Mouse (Mus musculus): ENCODE measurements at regions not wholly inside any gene's neighbourhood (a gene's known extent, or its start where the extent isn't known, plus 50 kb on each side); places are given as distances from the start of the nearest gene placed in this dataset.
"Not testable (repeated sequence)": the region's sequence is repeated elsewhere in the genome, so short reads cannot be mapped to it uniquely, and the experiment has no call there.

GRCm38 (mm10) chr8:78127852-78128251 is 85.2 kb upstream of the Ttc29 start:
- Histone ChIP-seq H3K27me3 (ENCODE audit: control insufficient read depth, insufficient read depth, low read length) (no peaks in the 10 kb centered on the region), H3K36me3 (ENCODE audit: control insufficient read depth, insufficient read depth, low read length) (no peaks in the 10 kb centered on the region), H3K4me3 (ENCODE audit: low read depth, low read length) (no peak overlapping the region), H3K4me1 (ENCODE audit: control insufficient read depth, insufficient read depth, insufficient read length, low read length) (no peaks in the 10 kb centered on the region), H3K27ac (ENCODE audit: insufficient read depth, low read depth, low read length) (no peak overlapping the region)
- no peak for TF ChIP-seq POLR2A (IDR thresholded peaks at IDR 0.05; ENCODE audit: low read depth, low read length)
- WGBS, result 18% methylated on average over 2 of the region's 2 CpGs

- WGBS, result 72% methylated on average over 5 of the region's 5 CpGs
- no peaks in the 10 kb centered on the region for H3K36me3 ChIP-seq (ENCODE audit: control insufficient read depth, insufficient read depth, low read length)
- TF ChIP-seq CTCF (IDR thresholded peaks at IDR 0.05; ENCODE audit: extremely low read depth, insufficient read length, insufficient replicate concordance, low read depth, low read length) (no peak), POLR2A (IDR thresholded peaks at IDR 0.05; ENCODE audit: low read depth, low read length) (no peak)
- no peaks in the 10 kb centered on the region for H3K4me1 ChIP-seq (ENCODE audit: control insufficient read depth, insufficient read depth, insufficient read length, low read length)
- no peak overlapping the region for H3K27ac ChIP-seq (ENCODE audit: insufficient read depth, low read depth, low read length)
- H3K4me3 ChIP-seq (ENCODE audit: low read depth, low read length), result no peak overlapping the region
- H3K27me3 ChIP-seq (ENCODE audit: control insufficient read depth, insufficient read depth, low read length), result no peaks in the 10 kb centered on the region
Measured at GRCm38 (mm10) chr8:78129061-78129460, 84.0 kb upstream of the Ttc29 start.

- WGBS, result 69% methylated on average over 13 of the region's 15 CpGs
- H3K27me3 ChIP-seq (ENCODE audit: control insufficient read depth, insufficient read depth, low read length); H3K4me3 ChIP-seq (ENCODE audit: low read depth, low read length); H3K27ac ChIP-seq (ENCODE audit: insufficient read depth, low read depth, low read length); H3K36me3 ChIP-seq (ENCODE audit: control insufficient read depth, insufficient read depth, low read length); H3K4me1 ChIP-seq (ENCODE audit: control insufficient read depth, insufficient read depth, insufficient read length, low read length): not testable (repeated sequence)
Measured at GRCm38 (mm10) chr8:78139514-78139913, 73.6 kb upstream of the Ttc29 start.

DNA sequence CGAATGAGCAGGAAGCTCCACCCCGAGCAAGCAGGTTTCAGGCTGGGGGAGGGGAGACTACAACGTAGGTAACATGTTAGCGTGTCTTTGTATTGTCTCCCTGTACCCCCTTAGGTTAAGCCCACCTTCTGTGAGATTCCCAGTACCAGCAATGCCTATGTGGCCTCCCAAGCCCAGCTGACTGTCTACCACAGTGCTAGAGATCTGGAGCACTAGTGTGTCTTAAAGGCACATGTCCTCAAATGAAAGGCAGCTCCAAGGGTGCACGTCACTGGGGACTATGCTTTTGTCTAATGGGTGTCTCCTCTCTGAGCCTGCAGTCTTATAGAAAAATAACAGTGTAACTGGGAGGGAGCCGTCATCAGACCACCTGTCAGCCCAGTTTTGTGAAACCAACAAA is 65.9 kb upstream of the Ttc29 start:
- no peaks in the 10 kb centered on the region for H3K4me1 ChIP-seq (ENCODE audit: control insufficient read depth, insufficient read depth, insufficient read length, low read length)
- 63% methylated on average over 6 of the region's 6 CpGs for WGBS

DNA sequence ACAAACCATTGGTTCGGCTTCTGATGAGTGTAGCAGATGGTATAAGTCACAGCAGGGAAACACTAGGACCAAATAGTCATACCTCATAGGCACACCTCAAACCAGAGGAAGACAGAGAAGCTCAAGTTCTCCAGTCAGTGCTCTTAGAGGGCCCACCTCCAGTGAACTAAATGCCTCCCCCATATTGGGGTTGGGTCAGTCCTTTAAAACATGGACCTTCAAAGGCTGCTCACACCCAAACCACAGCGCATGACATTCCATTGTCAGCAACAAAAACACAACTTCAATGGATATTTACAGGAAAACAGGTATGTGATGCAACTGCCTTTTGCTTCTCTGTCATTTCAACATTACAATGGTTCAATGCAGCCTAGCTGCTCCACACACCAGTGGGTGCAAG is 65.1 kb upstream of the Ttc29 start:
- Histone ChIP-seq H3K4me1 (ENCODE audit: control insufficient read depth, insufficient read depth, insufficient read length, low read length) (no peaks in the 10 kb centered on the region), H3K27me3 (ENCODE audit: control insufficient read depth, insufficient read depth, low read length) (no peaks in the 10 kb centered on the region), H3K27ac (ENCODE audit: insufficient read depth, low read depth, low read length) (no peak overlapping the region), H3K4me3 (ENCODE audit: low read depth, low read length) (no peak overlapping the region), H3K36me3 (ENCODE audit: control insufficient read depth, insufficient read depth, low read length) (no peaks in the 10 kb centered on the region)
- TF ChIP-seq CTCF (IDR thresholded peaks at IDR 0.05; ENCODE audit: extremely low read depth, insufficient read length, insufficient replicate concordance, low read depth, low read length) (no peak), POLR2A (IDR thresholded peaks at IDR 0.05; ENCODE audit: low read depth, low read length) (no peak)
- 85% methylated on average over 2 of the region's 2 CpGs for WGBS

More for the DNA sequence above, 65.9 kb upstream of the Ttc29 start:
- TF ChIP-seq POLR2A (IDR thresholded peaks at IDR 0.05; ENCODE audit: low read depth, low read length) (no peak), CTCF (IDR thresholded peaks at IDR 0.05; ENCODE audit: extremely low read depth, insufficient read length, insufficient replicate concordance, low read depth, low read length) (no peak)
- no peaks in the 10 kb centered on the region for H3K27me3 ChIP-seq (ENCODE audit: control insufficient read depth, insufficient read depth, low read length)
- no peak overlapping the region for H3K27ac ChIP-seq (ENCODE audit: insufficient read depth, low read depth, low read length)
- H3K4me3 ChIP-seq (ENCODE audit: low read depth, low read length), result no peak overlapping the region
- H3K36me3 ChIP-seq (ENCODE audit: control insufficient read depth, insufficient read depth, low read length), result no peaks in the 10 kb centered on the region

DNA sequence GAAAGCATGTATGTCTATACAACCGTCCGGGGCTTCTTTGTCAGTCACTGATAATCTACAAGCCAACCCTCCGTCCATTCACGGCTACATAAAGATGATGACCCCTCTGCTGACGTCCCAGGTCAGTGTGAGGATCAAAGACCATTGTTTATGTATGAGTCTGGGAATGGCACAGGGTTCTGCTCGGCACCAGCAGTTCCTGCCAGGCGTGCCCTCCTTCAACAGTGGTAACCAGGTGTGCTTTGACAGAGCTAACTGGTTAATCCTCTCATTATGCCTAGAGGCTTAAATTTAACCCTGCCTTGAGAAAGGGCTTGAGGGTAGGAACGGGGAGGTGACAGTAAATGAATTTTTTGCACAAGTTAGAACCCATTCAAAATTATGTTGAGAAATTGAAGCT is 58.2 kb upstream of the Ttc29 start:
- no peak for TF ChIP-seq POLR2A (IDR thresholded peaks at IDR 0.05; ENCODE audit: low read depth, low read length)
- TF ChIP-seq CTCF (IDR thresholded peaks at IDR 0.05; ENCODE audit: extremely low read depth, insufficient read length, insufficient replicate concordance, low read depth, low read length), result no peak
- Histone ChIP-seq H3K36me3 (ENCODE audit: control insufficient read depth, insufficient read depth, low read length) (no peaks in the 10 kb centered on the region), H3K27me3 (ENCODE audit: control insufficient read depth, insufficient read depth, low read length) (no peaks in the 10 kb centered on the region), H3K4me1 (ENCODE audit: control insufficient read depth, insufficient read depth, insufficient read length, low read length) (no peaks in the 10 kb centered on the region), H3K4me3 (ENCODE audit: low read depth, low read length) (no peak overlapping the region), H3K27ac (ENCODE audit: insufficient read depth, low read depth, low read length) (no peak overlapping the region)
- 66% methylated on average over 8 of the region's 8 CpGs for WGBS

- no peak overlapping the region for H3K27ac ChIP-seq (ENCODE audit: insufficient read depth, low read depth, low read length)
- no peak for TF ChIP-seq CTCF (IDR thresholded peaks at IDR 0.05; ENCODE audit: extremely low read depth, insufficient read length, insufficient replicate concordance, low read depth, low read length)
- no peak for TF ChIP-seq POLR2A (IDR thresholded peaks at IDR 0.05; ENCODE audit: low read depth, low read length)
Measured at GRCm38 (mm10) chr8:78162046-78162445, 51.1 kb upstream of the Ttc29 start.

More at GRCm38 (mm10) chr8:78162046-78162445, 51.1 kb upstream of the Ttc29 start:
- Histone ChIP-seq H3K4me1 (ENCODE audit: control insufficient read depth, insufficient read depth, insufficient read length, low read length) (peaks cover 8% of the 10 kb centered on the region; the same call in 1 of the 2 replicates), H3K27me3 (ENCODE audit: control insufficient read depth, insufficient read depth, low read length) (no peaks in the 10 kb centered on the region), H3K4me3 (ENCODE audit: low read depth, low read length) (no peak overlapping the region), H3K36me3 (ENCODE audit: control insufficient read depth, insufficient read depth, low read length) (no peaks in the 10 kb centered on the region)
- 18% methylated on average over 1 of the region's 1 CpGs for whole genome bisulfite sequencing

All from small intestine, adult 2 months (tissue).